Mouse (Mus musculus): ENCODE results near the gene 9130213A22Rik. TPM values are rescaled to one million over a fixed set of nuclear protein-coding genes. Genes with fewer than 3 reads are reported as not detected.

9130213A22Rik gene
- polyA plus RNA-seq, 1 experiment, result 0.10 TPM

- no peak for TF ChIP-seq GATA1 (IDR thresholded peaks at IDR 0.05; ENCODE audit: low read length)
Observed at GRCm38 (mm10) chr11:69078041-69078440, 44.3 kb downstream of the 9130213A22Rik start.

GRCm38 (mm10) chr11:69077316-69077715 lies 45.1 kb downstream of the 9130213A22Rik start:
- no peak for TF ChIP-seq GATA1 (IDR thresholded peaks at IDR 0.05; ENCODE audit: low read length)

DNA sequence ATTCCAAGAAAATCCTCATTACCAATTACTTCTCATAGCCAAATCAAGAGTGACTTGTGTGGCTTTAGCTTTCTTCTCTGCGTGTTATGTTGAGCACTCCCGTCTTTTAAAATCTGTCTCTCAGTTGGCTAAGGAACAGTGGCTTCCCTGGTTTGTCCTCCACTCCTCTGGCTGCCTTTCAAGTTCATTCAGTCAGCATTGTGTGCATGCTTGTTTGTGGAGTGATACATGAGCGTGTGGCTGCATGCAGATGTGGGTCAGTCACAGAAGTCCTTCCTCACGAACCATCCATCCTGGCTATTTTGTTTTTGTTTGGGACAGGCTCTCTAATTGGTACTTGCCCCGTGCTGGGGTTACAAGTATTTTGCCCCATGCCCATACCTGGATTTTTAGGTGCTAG lies 45.8 kb downstream of the 9130213A22Rik start:
- TF ChIP-seq GATA1 (IDR thresholded peaks at IDR 0.05; ENCODE audit: low read length), result no peak

GRCm38 (mm10) chr11:69075764-69076479 lies 46.5 kb downstream of the 9130213A22Rik start:
- TF ChIP-seq GATA1 (IDR thresholded peaks at IDR 0.05; ENCODE audit: low read length), result no peak

DNA sequence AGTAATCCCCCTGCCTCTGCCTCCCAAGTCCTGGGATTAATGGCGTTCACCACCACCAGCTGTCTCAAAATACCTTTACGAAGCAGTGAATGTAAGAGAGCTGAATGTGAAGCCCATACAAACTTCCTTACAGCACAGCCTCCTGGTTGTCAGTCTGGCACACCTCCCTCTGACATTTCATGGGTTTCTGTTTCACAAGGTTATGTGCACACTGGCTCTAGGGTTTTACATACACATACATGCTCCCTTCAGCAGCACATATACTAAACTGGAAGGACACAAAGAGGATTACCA lies 47.7 kb downstream of the 9130213A22Rik start:
- no peak for TF ChIP-seq GATA1 (IDR thresholded peaks at IDR 0.05; ENCODE audit: low read length)

- no peak for TF ChIP-seq GATA1 (IDR thresholded peaks at IDR 0.05; ENCODE audit: low read length)
Observed at GRCm38 (mm10) chr11:69073951-69074775, 48.2 kb downstream of the 9130213A22Rik start.

DNA sequence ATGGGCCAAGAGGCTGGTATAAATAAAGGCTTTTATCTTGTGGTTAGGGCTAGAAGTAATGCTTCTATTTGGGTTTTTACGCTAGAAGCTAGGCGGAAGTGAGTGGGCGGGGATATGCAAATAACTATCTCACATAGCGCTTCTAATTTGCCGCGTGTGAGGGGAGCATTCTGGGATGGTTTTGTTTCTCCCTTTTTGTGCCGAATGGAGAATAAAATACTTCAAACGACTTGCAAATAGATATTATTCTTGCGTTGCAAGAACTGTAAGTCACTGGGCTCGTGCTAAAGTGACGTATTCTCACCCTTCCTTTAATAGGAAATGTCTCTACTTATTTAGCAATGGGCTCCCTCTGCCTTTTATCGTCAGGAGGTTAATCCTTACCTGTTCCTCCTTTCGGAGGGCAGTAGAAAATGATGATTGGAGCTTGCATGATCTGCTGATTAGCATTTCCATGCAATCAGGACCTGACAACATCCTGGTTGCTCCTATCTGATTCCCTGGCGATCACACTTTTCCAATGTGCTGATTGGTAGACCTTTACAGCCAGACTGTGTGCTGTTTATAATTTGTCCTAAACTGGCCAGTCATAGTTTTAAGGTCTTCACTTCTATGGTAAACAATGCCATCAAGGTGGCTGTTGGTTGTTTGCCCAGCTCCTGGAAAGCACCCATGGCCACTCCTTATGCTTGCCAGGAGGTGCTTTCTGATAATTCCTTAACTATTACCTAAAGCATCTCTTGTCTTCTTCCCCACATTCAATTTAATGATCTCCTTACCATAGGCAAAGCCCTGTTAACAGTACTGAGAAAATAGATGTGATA lies 49.1 kb downstream of the 9130213A22Rik start:
- peak; percentile 99 for TF ChIP-seq GATA1 (IDR thresholded peaks at IDR 0.05; ENCODE audit: low read length)

DNA sequence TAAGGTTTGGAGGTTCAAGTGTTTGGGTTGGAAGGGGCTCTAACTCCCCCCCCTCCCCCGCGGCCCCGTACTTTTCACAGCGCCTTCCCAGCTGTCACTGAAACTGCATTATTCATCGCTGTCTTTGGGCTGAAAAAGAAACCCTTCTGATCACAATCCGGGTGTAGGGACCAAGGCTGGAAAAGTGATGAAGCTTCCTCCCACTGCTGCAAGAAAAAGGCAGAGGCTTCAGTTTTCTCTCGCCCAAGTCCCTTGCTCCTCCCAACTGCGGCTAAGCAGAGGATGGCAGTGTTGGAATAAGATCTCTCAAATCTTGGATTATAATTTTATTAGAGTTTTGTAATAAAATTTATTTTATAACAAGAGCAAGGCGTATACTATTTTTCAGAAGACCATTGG lies 49.7 kb downstream of the 9130213A22Rik start:
- TF ChIP-seq GATA1 (IDR thresholded peaks at IDR 0.05; ENCODE audit: low read length), result no peak

DNA sequence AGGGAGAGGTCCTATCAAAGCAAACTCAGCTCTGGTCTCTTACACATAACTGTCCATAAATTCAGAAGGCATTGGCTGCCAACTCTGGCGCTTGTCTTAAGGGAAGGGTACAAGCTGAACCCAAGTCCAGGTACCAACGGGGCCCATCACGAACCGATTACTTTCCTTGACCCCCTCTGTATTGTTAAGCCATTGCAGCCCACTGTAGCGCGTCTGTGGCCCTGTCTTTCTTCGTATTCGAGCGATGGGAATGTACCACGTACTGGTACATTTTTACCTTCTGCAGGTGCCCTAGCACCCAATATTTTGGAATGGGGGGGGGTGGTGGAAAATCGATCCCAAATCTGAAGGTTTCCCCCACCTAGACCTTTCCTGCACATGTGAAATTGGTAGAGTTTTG lies 50.2 kb downstream of the 9130213A22Rik start:
- TF ChIP-seq GATA1 (IDR thresholded peaks at IDR 0.05; ENCODE audit: low read length), result no peak

GRCm38 (mm10) chr11:69071262-69071661 lies 51.1 kb downstream of the 9130213A22Rik start:
- TF ChIP-seq GATA1 (IDR thresholded peaks at IDR 0.05; ENCODE audit: low read length), result no peak

GRCm38 (mm10) chr11:69070590-69071222 lies 51.7 kb downstream of the 9130213A22Rik start, which contains the start of gene Tmem107:
Tmem107 (plus strand) TSS chr11:69070806.
- no peak for TF ChIP-seq GATA1 (IDR thresholded peaks at IDR 0.05; ENCODE audit: low read length)

DNA sequence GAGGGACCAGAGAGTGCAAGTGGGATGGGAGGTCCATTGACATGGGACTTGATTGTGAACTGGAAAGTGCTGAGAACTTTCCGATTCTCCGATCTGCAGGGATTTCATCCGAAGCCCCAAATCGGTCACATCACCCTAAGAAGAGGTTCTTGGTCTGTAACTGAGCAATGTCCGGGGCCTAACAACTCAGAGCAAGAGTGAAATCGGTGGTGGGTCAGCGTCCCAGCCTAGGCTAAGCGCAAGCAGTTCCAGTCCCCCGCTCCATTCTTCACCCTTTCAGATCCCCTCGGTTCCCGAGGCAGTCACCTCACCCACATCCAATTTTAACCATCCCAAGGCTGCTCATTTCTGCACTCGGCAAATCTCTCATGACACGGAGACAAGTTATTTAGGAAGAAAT lies 52.3 kb downstream of the 9130213A22Rik start:
- no peak for TF ChIP-seq GATA1 (IDR thresholded peaks at IDR 0.05; ENCODE audit: low read length)

Other genes starting within 250 kb of the 9130213A22Rik start
- gene Rnf222, start 234.0 kb downstream of the 9130213A22Rik start, polyA plus RNA-seq (2012), result not detected in 2 replicates
- gene Rpl26, start 221.0 kb downstream of the 9130213A22Rik start, polyA plus RNA-seq (2012), result 180 and 197 TPM in 2 replicates
- not detected in 2 replicates for gene Odf4, start 195.5 kb downstream of the 9130213A22Rik start, polyA plus RNA-seq (2012)
- gene Arhgef15, start 165.1 kb downstream of the 9130213A22Rik start, polyA plus RNA-seq (2012), result not detected in 2 replicates
- 1.2 and 1.5 TPM in 2 replicates for gene Slc25a35, start 154.5 kb downstream of the 9130213A22Rik start, polyA plus RNA-seq (2012)
- 11.1 and 12.8 TPM in 2 replicates for gene Rangrf, start 147.4 kb downstream of the 9130213A22Rik start, polyA plus RNA-seq (2012)
- 31.5 and 37.6 TPM in 2 replicates for gene Pfas, start 114.1 kb downstream of the 9130213A22Rik start, polyA plus RNA-seq (2012)
- gene Ctc1, start 106.7 kb downstream of the 9130213A22Rik start, polyA plus RNA-seq (2012), result 39.7 and 70.1 TPM in 2 replicates
- gene Aurkb, start 76.9 kb downstream of the 9130213A22Rik start, polyA plus RNA-seq (2012), result 217 and 345 TPM in 2 replicates
- gene Borcs6, start 62.9 kb downstream of the 9130213A22Rik start, polyA plus RNA-seq (2012), result 20.5 and 25.2 TPM in 2 replicates
- gene Tmem107, start 51.8 kb downstream of the 9130213A22Rik start, polyA plus RNA-seq (2012), result 55.6 and 63.5 TPM in 2 replicates
- 32.2 and 39.6 TPM in 2 replicates for gene Vamp2, start 34.1 kb downstream of the 9130213A22Rik start, polyA plus RNA-seq (2012)
- gene Per1, start 27.4 kb downstream of the 9130213A22Rik start, polyA plus RNA-seq (2012), result 25.0 and 26.2 TPM in 2 replicates
- gene Hes7, start 2.2 kb downstream of the 9130213A22Rik start, polyA plus RNA-seq (2012), result 0.80 and 1.4 TPM in 2 replicates
- not detected in 2 replicates for gene Aloxe3, start 3.3 kb upstream of the 9130213A22Rik start, polyA plus RNA-seq (2012)
- gene Alox12b, start 34.4 kb upstream of the 9130213A22Rik start, polyA plus RNA-seq (2012), result not detected in 2 replicates
- not detected in 2 replicates for gene Alox8, start 75.3 kb upstream of the 9130213A22Rik start, polyA plus RNA-seq (2012)
- gene Gucy2e, start 114.4 kb upstream of the 9130213A22Rik start, polyA plus RNA-seq (2012), result not detected in 2 replicates
- 39.6 and 50.3 TPM in 2 replicates for gene Cntrob, start 201.2 kb upstream of the 9130213A22Rik start, polyA plus RNA-seq (2012)
- 4.2 and 6.8 TPM in 2 replicates for gene Trappc1, start 201.4 kb upstream of the 9130213A22Rik start, polyA plus RNA-seq (2012)
- gene Kcnab3, start 203.7 kb upstream of the 9130213A22Rik start, polyA plus RNA-seq (2012), result 2.1 and 2.7 TPM in 2 replicates
- not detected in 2 replicates for gene Rnf227, start 217.9 kb upstream of the 9130213A22Rik start, polyA plus RNA-seq (2012)
- gene Chd3, start 246.8 kb upstream of the 9130213A22Rik start, polyA plus RNA-seq (2012), result 279 and 331 TPM in 2 replicates

All from G1E-ER4 (cell line).